Mouse (Mus musculus) forebrain, embryonic 12.5 days (tissue): ENCODE results near the gene Bag5. TPM values are rescaled to one million over a fixed set of nuclear protein-coding genes. Genes with fewer than 3 reads are reported as not detected.
"Not testable (repeated sequence)": the region's sequence is repeated elsewhere in the genome, so short reads cannot be mapped to it uniquely, and the experiment has no call there.

Experiments
- ATAC-seq: fragments of 200-750 bp; cut with Nextera tagmentation; 2 replicates; pipeline ENCODE4 v1.8.0; 2017; ENCODE audit warnings: moderate TSS enrichment; ENCODE audit not compliant: low FRiP score
- H3K27ac ChIP-seq: fragments of 300-500 bp; sonication (generic); 2 replicates; pipeline ENCODE4 v1.5.1; 2016; ENCODE audit warnings: mild to moderate bottlenecking
- H3K27me3 ChIP-seq: fragments of 300-500 bp; sonication (generic); 2 replicates; pipeline ENCODE4 v1.6.1; 2016; ENCODE audit warnings: mild to moderate bottlenecking
- H3K36me3 ChIP-seq: fragments of 300-500 bp; sonication (generic); replicated peaks from 2 replicates; pipeline ENCODE4 v1.6.1; 2016; ENCODE audit warnings: mild to moderate bottlenecking
- H3K4me1 ChIP-seq: fragments of 300-500 bp; sonication (generic); 2 replicates; pipeline ENCODE4 v1.6.1; 2016
- H3K4me2 ChIP-seq: fragments of 300-500 bp; sonication (generic); 2 replicates; pipeline ENCODE4 v1.6.1; 2016; ENCODE audit warnings: mild to moderate bottlenecking, moderate library complexity
- H3K4me3 ChIP-seq: fragments of 300-500 bp; sonication (generic); replicated peaks from 2 replicates; pipeline ENCODE4 v1.5.1; 2016; ENCODE audit warnings: mild to moderate bottlenecking
- H3K9ac ChIP-seq: fragments of 300-500 bp; sonication (generic); 2 replicates; pipeline ENCODE4 v1.6.1; 2016; ENCODE audit warnings: mild to moderate bottlenecking
- H3K9me3 ChIP-seq: fragments of 300-500 bp; sonication (generic); 2 replicates; pipeline ENCODE4 v1.6.1; 2016
- WGBS: fragments of 180-500 bp; shearing (Covaris S2); methylation state at CpG from one replicate; pipeline ENCODE4 v1.1.7; 2016; 5-methylcytosine and 5-hydroxymethylcytosine counted together
- polyA plus RNA-seq: library from polyadenylated mRNA; unstranded; fragments of >200 nt; fragmentation: Nextera tagmentation; extraction: Ambion mirVana; gene quantifications from 2 replicates; pipeline ENCODE4 v1.2.1, GENCODE M21; 2016

The Bag5 gene
- polyA plus RNA-seq, 1 experiment from 2014 or later: 62.7 TPM

DNA sequence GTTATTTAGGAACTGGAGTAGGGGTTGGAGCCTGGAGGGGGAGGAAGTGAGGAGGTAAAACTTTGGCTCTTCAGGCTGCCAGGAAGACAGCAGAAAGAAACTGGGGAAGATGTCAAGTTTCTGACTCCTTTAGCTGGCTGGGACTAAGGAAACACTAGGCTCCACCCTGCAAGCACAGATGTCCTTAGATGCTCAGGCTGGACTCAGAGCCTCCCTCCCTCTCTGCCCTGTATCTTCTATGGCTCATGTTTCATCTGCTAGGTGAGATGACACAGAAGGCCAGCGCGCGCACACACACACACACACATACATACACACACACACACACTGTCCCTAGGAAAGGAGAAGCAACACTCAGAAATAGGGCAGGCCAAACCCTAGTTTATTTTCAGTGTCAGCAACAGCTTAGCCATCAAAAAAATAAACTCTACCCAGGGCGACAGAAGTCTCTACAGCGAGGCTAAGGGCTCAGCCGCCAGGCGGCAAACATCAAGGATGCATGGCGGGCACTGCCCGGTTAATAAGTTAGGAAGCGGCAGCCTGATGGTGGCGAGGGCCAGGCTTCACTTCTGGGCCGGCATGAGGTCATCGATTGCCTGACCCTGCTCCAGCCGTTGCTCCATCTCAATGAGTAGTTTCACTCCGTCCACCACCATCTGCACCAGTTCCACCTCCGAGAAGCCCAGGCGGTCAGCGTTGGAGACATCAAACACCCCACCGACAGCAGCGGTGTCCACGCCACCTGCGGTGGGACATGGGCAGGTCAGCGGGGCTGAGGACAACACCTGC lies 43.9 kb downstream of the Bag5 start:
- no peaks in the 10 kb centered on the region for H3K9me3 ChIP-seq
- peaks cover 36% of the 10 kb centered on the region for H3K4me1 ChIP-seq
- WGBS: 60% methylated on average over 23 of the region's 23 CpGs
- H3K4me2 ChIP-seq: peak overlapping the region; percentile 97
- H3K9ac ChIP-seq: peak overlapping the region; percentile 98
- peaks cover 35% of the 10 kb centered on the region for H3K36me3 ChIP-seq
- H3K4me3 ChIP-seq: peak overlapping the region; percentile 95
- H3K27ac ChIP-seq: peak overlapping the region; percentile 89
- no peak for ATAC-seq
- H3K27me3 ChIP-seq: peaks cover 11% of the 10 kb centered on the region; the same call in 1 of the 2 replicates

DNA sequence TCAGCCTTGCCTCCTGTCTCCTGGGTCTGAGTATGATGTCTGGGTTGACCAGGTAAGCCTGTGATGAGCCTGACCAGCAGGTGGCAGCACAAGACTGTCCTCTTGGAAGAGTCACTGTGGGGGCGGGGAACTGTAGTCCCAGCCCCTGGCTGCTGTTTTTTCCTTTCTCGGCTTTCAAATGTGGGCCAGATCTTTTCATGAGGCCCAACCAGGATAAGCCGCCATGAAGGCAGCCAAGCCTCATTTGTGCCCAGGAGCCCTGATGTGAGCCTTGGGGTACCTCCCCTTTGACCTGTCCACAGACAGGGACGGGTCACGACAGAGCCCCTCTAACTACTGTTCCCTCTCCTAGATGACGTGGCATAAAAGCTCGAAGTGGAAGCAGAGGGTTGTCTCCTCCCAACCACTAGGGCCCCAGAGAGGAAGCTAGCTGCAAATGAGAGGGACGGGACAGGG lies 44.6 kb downstream of the Bag5 start:
- peaks cover 5% of the 10 kb centered on the region; the same call in 1 of the 2 replicates for H3K27me3 ChIP-seq
- peaks cover 42% of the 10 kb centered on the region for H3K4me1 ChIP-seq
- H3K4me3 ChIP-seq: peak overlapping the region; percentile 95
- peaks cover 42% of the 10 kb centered on the region for H3K36me3 ChIP-seq
- WGBS: 1% methylated on average over 8 of the region's 8 CpGs
- H3K9me3 ChIP-seq: no peaks in the 10 kb centered on the region
- H3K4me2 ChIP-seq: peak overlapping the region; percentile 97
- peak; percentile 48 for ATAC-seq
- peak overlapping the region; percentile 89 for H3K27ac ChIP-seq
- peak overlapping the region; percentile 98 for H3K9ac ChIP-seq

DNA sequence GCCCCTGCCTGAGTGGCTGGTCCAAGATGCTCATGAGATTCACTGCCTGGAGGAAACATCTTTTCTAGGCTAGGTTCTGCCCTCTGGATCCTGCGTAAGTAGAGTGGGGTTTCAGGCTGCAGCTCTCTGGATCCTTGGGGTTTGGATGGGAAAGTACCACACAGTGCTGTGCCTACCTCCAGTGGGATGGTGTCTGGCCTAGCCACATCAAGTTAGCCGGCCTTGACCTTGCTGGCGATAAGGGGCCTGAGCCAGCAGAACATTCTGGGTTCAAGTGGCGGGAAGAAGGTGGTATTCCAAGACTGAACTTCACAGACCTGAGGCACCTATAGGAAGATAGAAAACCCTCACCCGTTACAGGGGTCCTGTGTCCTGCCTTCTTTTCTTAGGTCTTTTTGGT lies 45.6 kb downstream of the Bag5 start:
- ATAC-seq: no peak
- Histone ChIP-seq H3K4me1 (peaks cover 34% of the 10 kb centered on the region), H3K4me3 (no peak overlapping the region), H3K27ac (peak overlapping the region; percentile 89), H3K36me3 (peaks cover 42% of the 10 kb centered on the region), H3K27me3 (no peaks in the 10 kb centered on the region), H3K4me2 (no peak overlapping the region), H3K9me3 (no peaks in the 10 kb centered on the region), H3K9ac (no peak overlapping the region; the same call in 1 of the 2 replicates)
- WGBS: 85% methylated on average over 5 of the region's 5 CpGs

DNA sequence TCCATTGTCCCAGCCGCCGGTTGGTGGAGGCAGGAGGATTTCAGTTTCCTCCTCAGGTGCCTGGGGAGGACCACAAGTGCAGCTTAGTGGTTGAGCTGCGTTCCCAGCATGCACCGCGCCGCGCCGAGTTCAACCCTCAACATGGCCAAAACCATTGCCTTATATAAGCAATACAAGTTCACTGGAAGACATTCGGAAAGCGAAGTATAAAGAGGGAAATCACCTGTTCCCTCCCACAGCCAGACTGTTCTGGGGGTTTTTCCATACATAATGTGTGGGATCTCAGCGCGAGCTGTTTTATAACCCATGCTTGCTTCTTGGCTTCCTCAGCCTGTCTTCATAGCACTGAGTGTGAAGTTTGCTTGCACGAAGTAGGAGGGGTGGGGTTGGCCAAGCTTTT lies 46.7 kb downstream of the Bag5 start:
- Histone ChIP-seq H3K4me1 (peaks cover 32% of the 10 kb centered on the region), H3K27ac (no peak overlapping the region), H3K36me3 (peaks cover 52% of the 10 kb centered on the region), H3K9ac (no peak overlapping the region), H3K4me2 (no peak overlapping the region), H3K9me3 (no peaks in the 10 kb centered on the region), H3K27me3 (no peaks in the 10 kb centered on the region), H3K4me3 (no peak overlapping the region)
- WGBS: 82% methylated on average over 13 of the region's 13 CpGs
- ATAC-seq: no peak

DNA sequence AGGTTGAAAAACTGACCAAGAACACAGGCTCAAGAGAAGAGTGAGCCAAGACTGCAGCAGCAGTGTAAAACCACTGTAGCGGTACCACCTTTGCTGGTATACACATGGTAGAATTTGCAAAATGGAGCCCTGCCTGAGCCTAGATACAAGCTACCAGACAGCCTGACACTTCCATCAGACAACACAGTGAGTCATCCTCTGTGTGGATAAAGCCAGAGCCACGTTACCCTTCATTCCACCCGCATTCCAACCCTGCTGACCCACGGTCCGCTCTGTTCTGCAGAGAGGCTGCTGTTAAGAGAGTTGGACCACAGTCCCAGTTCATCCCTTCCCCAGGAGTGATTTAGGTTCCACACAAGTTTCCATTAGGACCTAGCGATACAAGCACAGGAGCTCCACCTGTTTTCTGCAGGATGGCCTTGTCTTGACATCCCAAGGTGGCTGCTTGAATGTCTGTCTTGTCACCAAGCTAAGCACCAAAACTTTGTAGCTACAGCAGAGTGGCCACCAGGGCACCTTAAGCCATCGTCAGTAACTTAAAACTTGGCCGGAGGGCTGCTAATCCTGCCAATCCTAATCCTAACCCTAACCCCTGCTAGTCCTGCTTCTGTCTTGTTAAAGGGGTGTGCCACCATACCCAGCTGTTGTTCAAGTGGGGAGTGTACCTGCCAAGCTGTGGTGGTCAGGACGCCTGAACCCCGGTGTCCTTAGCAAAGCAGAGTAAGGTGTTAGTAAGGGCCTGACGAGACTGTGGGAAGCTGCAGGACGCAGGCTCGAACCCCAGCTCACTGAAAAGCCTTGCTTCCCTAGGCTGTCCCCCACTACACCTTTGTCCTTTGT lies 47.8 kb downstream of the Bag5 start:
- Histone ChIP-seq H3K9ac (no peak overlapping the region), H3K4me3 (no peak overlapping the region), H3K27ac (0 out of 2 replicates have a peak overlapping the region, but pooled peaks have one; percentile 19), H3K36me3 (peaks cover 46% of the 10 kb centered on the region), H3K9me3 (no peaks in the 10 kb centered on the region), H3K4me1 (peaks cover 28% of the 10 kb centered on the region), H3K4me2 (no peak overlapping the region), H3K27me3 (no peaks in the 10 kb centered on the region)
- WGBS: 85% methylated on average over 13 of the region's 13 CpGs
- no peak for ATAC-seq

DNA sequence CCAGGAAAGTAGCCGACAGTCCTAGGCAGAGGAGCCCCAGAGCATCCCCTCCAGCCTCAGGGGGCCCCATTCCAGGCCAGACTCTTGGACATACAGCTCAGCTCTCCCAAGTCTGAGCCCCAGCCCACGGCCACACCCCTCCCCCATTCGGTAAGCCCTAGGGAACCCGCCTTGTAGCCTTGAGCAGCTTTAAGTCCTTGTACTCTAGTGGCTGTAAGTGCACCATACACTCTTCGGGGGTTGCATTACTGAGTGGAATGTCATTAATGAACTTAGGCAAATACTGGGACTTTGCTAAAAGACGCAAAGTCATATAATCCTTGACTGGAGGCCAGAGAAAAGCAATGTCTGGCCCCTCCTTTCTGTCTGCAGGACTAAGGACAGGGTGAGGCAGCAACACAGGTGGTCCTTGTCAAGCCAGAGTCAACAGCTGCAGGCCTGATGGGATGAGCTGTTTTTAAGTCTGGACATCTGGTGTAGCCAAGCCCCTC lies 48.9 kb downstream of the Bag5 start:
- ATAC-seq: no peak
- Histone ChIP-seq H3K9me3 (no peaks in the 10 kb centered on the region), H3K9ac (no peak overlapping the region), H3K4me3 (no peak overlapping the region), H3K4me2 (no peak overlapping the region), H3K36me3 (peaks cover 45% of the 10 kb centered on the region), H3K27me3 (no peaks in the 10 kb centered on the region), H3K27ac (0 out of 2 replicates have a peak overlapping the region, but pooled peaks have one; percentile 2), H3K4me1 (peaks cover 17% of the 10 kb centered on the region)
- WGBS: 44% methylated on average over 6 of the region's 6 CpGs

DNA sequence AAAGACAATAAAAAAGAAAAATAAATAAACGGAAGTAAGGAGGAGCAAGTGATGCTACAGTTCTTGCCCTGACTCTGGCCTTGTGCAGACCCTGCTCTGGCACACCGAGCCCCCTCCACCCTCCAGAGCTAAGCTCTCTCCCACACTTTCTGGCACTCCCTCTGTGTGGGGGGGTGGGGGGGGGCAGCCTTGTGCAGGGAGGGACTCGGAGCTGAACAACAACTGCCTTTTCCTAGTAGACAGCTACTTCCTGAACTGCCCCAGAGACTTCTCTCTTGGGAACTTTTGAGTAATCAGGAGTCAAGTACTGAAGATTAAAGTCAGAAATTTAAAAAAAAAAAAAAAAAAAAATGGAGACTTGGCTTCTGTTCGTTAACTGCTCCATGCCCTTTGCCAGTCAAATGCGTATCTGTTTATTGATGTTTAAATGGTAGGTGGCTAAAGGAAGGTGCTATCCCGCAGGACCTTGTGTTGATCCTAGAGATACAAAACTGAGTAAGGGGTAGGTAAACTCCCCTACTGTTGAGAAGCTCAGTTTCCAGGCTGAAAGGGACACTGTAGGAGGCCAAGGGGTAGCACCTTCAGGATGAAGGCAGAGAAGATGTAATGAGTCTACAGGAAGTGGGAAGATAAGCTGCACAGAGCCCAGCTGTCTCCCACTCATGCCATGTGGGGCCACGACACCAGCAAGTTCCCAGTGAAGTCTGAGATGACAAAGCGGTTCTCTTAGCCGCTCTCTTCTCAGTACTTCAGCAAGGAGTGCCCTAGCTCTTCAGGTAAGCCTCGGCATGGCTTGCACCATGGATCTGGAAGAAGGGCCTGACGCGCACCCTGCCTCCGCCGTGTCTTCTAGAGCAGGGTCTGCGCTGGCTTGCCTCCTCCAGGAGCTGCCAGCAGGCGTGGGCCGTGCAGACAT lies 49.6 kb downstream of the Bag5 start:
- 80% methylated on average over 17 of the region's 17 CpGs for WGBS
- Histone ChIP-seq H3K36me3 (peaks cover 41% of the 10 kb centered on the region), H3K4me3 (no peak overlapping the region), H3K9ac (no peak overlapping the region), H3K27me3 (no peaks in the 10 kb centered on the region), H3K4me1 (peaks cover 10% of the 10 kb centered on the region), H3K27ac (0 out of 2 replicates have a peak overlapping the region, but pooled peaks have one; percentile 2), H3K9me3 (no peaks in the 10 kb centered on the region), H3K4me2 (no peak overlapping the region)
- ATAC-seq: no peak

DNA sequence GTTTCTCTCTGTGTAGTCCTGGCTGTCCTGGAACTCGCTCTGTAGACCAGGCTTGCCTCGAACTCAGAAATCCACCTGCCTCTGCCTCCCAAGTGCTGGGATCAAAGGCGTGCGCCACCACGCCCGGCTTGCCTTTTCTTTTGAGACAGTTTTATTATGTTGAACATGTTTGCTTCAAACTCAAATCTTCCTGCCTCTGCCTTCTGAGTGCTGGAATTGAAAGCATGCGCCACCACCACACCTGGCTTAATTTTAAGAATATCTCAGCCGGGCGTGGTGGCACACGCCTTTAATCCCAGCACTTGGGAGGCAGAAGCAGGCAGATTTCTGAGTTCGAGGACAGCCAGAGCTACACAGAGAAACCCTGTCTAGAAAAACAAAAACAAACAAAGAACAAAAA lies 51.5 kb downstream of the Bag5 start:
- ATAC-seq, H3K4me3 ChIP-seq, H3K9ac ChIP-seq, H3K4me1 ChIP-seq, H3K27ac ChIP-seq, H3K4me2 ChIP-seq, H3K27me3 ChIP-seq, H3K9me3 ChIP-seq: not testable (repeated sequence)
- peaks cover 49% of the 10 kb centered on the region for H3K36me3 ChIP-seq
- WGBS: 94% methylated on average over 11 of the region's 11 CpGs

DNA sequence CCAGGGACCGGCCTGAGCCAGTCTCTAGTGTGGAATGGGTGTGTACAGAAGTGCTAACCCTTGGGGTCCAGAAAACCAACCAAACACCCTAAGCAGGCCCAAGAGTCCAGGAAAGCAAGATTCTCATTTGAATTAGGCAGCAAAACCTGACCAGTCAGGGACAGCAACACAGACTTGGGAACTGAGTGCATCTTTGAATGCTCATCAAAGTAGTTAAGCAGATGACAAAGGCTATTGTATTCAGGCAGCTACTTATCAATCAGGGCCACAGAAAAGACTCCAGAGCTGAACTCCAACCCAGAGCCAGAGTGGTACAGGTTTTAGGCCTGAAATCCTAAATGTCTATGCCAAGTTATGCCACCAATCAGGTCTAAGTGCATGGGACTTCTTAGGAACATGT lies 52.4 kb downstream of the Bag5 start:
- no peaks in the 10 kb centered on the region for H3K9me3 ChIP-seq
- H3K36me3 ChIP-seq: peaks cover 52% of the 10 kb centered on the region
- H3K4me3 ChIP-seq: no peak overlapping the region
- peaks cover 9% of the 10 kb centered on the region for H3K4me1 ChIP-seq
- ATAC-seq: no peak
- H3K27ac ChIP-seq: no peak overlapping the region
- WGBS: 100% methylated on average over 1 of the region's 1 CpGs
- no peak overlapping the region for H3K4me2 ChIP-seq
- H3K27me3 ChIP-seq: no peaks in the 10 kb centered on the region
- no peak overlapping the region for H3K9ac ChIP-seq
